Mouse (Mus musculus) kidney, embryonic 15.5 days (tissue): ENCODE results near the gene Acot12. TPM values are rescaled to one million over a fixed set of nuclear protein-coding genes. Genes with fewer than 3 reads are reported as not detected.

Source experiments
- ATAC-seq: fragments of 200-750 bp; cut with Nextera tagmentation; replicated peaks from 2 replicates; pipeline ENCODE4 v1.8.0; 2017; ENCODE audit warnings: moderate TSS enrichment; ENCODE audit not compliant: low FRiP score
- H3K27ac ChIP-seq: fragments of 300-500 bp; sonication (generic); 2 replicates; pipeline ENCODE4 v1.5.1; 2015; ENCODE audit warnings: mild to moderate bottlenecking, inconsistent platforms
- H3K27me3 ChIP-seq: fragments of 300-500 bp; sonication (generic); 2 replicates; pipeline ENCODE4 v1.6.1; 2015; ENCODE audit warnings: inconsistent platforms
- H3K36me3 ChIP-seq: fragments of 300-500 bp; sonication (generic); 2 replicates; pipeline ENCODE4 v1.6.1; 2015; ENCODE audit warnings: inconsistent platforms
- H3K4me1 ChIP-seq: fragments of 300-500 bp; sonication (generic); 2 replicates; pipeline ENCODE4 v1.6.1; 2015; ENCODE audit warnings: inconsistent platforms
- H3K4me2 ChIP-seq: fragments of 300-500 bp; sonication (generic); 2 replicates; pipeline ENCODE4 v1.6.1; 2015; ENCODE audit warnings: moderate library complexity, mild to moderate bottlenecking, inconsistent platforms
- H3K4me3 ChIP-seq: fragments of 300-500 bp; sonication (generic); replicated peaks from 2 replicates; pipeline ENCODE4 v1.5.1; 2015; ENCODE audit warnings: mild to moderate bottlenecking, inconsistent platforms
- H3K9ac ChIP-seq: fragments of 300-500 bp; sonication (generic); 2 replicates; pipeline ENCODE4 v1.6.1; 2015; ENCODE audit warnings: mild to moderate bottlenecking, inconsistent platforms
- H3K9me3 ChIP-seq: fragments of 300-500 bp; sonication (generic); replicated peaks from 2 replicates; pipeline ENCODE4 v1.6.1; 2016; ENCODE audit warnings: inconsistent platforms
- WGBS: fragments of 180-500 bp; shearing (Covaris S2); methylation state at CpG from one replicate; pipeline ENCODE4 v1.1.7; 2015; ENCODE audit warnings: mixed read lengths; 5-methylcytosine and 5-hydroxymethylcytosine counted together
- microRNA-seq: library from miRNA; unstranded; fragments of <30 nt; microRNA quantifications from one replicate; pipeline ENCODE4, GENCODE M21; 2016
- polyA plus RNA-seq: library from polyadenylated mRNA; unstranded; fragments of >200 nt; fragmentation: Nextera tagmentation; extraction: Ambion mirVana; gene quantifications from 2 replicates; pipeline ENCODE4 v1.2.1, GENCODE M21; 2015

Acot12 gene
- polyA plus RNA-seq, 1 experiment from 2014 or later = not detected

DNA sequence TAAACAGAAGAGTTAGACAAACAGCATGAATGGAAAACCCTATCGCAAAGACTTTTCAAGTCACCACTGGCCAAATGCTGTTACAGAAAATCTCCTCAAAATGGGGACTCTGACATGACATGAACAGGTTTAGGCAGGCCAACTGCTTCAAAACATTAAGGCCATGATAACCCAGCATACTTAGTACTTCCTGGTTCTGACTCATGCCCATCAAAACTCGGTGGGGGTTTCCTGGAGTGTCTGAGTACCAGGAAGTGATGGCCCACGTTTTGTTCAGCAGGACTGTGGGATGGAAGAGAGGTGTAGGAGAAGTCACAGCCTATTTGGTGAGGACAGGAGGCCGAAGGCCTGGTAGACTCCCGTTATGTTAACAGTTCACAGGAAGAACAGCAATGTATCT is 60.4 kb downstream of the Acot12 start:
- Histone ChIP-seq H3K36me3 (peaks cover 71% of the 10 kb centered on the region), H3K27ac (no peak overlapping the region), H3K9ac (no peak overlapping the region), H3K27me3 (no peaks in the 10 kb centered on the region), H3K9me3 (no peaks in the 10 kb centered on the region), H3K4me3 (no peak overlapping the region), H3K4me1 (peaks cover 5% of the 10 kb centered on the region), H3K4me2 (no peak overlapping the region)
- WGBS = 83% methylated on average over 5 of the region's 5 CpGs
- ATAC-seq = no peak

DNA sequence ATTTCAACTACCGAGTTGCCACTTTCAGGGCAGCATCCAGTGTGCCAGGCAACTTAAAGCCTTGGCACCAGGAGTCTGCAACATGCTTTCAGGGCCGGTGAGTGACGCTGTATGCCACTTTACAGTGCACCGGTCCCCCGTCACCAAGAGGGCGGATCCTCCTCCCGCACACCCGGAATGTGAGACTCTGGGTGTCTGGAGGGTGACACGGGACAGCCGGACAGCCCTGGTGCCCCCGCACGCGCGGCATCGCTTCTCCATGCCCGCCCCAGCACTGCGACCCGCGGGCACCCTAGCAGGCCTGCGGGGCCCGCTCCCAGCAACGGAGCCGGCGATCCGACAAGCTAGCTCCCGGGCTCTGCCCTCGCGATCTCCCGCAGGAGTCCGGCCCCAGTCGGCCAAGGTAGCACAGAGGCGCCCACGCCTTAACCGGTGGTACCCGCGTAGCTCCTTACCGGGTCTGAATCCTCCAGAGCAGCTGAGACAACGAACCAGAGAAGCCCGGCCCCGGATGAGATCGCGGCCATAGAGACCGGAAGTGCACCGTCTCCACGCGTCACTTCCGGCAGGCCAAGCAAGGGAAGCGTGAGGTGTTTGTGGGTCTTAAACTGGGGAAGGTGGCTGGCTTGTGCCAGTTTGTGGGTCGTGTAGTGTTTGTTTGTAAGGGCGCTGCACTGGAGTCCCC is 66.0 kb downstream of the Acot12 start, which contains the start of gene Zcchc9:
Gene Zcchc9, minus strand, starts transcription at position 551 of the 685 bp plus-strand sequence.
- Histone ChIP-seq H3K9ac (peak within 1 kb of the TSS; percentile 94), H3K4me2 (peak within 1 kb of the TSS; percentile 66), H3K36me3 (peaks cover 19% of the 10 kb centered on the region), H3K9me3 (no peaks in the 10 kb centered on the region), H3K27me3 (no peaks in the 10 kb centered on the region), H3K4me1 (peaks cover 9% of the 10 kb centered on the region), H3K27ac (peak within 1 kb of the TSS; percentile 92), H3K4me3 (peak within 1 kb of the TSS; percentile 86)
- WGBS = under 1% methylated on average over 50 of the region's 50 CpGs
- ATAC-seq = peak; percentile 99

DNA sequence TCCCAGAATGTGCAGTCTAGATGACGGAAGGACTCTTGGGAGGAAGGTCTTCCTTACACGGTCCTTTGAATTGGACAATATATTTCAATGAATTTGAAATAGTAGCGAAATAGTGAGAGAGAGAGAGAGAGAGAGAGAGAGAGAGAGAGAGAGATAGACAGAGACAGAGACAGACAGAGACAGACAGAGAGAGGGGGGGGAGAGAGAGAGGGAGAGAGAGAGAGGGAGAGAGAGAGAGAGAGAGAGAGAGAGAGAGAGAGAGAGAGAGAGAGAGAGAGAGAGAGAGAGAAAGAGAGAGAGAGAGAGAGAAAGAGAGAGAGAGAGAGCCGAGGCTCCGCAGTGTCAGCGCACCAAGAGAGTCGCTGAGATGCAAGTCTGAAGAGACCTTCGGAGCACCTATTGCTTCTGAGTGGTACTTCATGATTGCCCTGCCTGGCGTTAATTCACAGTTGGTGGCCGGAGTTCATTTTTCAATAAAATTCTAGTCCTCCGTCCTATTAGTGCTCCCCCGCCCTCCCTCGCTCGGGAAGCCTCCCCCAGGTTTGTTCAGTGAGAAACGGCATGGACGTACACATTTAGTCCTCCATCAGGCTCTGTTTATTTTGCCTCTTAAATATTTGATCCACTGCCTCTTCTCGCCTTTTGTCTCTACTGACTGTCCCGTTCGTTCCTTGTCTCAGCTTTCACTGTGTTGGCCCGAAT is 66.7 kb downstream of the Acot12 start:
- Histone ChIP-seq H3K4me3 (peak overlapping the region; percentile 86), H3K36me3 (peaks cover 19% of the 10 kb centered on the region), H3K4me1 (peaks cover 9% of the 10 kb centered on the region), H3K27ac (peak overlapping the region; percentile 92), H3K27me3 (no peaks in the 10 kb centered on the region), H3K9me3 (no peaks in the 10 kb centered on the region), H3K4me2 (peak overlapping the region; percentile 66), H3K9ac (peak overlapping the region; percentile 94)
- ATAC-seq = no peak
- WGBS = 20% methylated on average over 20 of the region's 20 CpGs

DNA sequence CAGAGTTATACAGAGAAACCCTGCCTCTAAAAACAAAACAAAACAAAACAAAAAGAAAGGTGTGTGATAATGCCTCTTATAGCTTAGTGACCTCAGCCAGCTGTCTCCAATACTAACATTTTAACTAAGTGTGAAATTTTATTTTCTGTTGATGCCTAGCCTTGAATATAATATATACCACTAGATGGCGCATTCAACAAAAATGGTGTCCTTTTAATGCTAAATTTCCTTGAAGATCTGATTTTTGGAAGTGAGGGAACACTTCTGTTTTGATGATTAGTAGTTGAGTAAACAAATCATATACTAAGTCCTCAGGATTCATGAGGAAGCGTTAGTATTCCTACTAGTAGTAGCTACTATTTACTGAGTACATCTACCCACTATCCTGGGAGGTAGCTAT is 68.2 kb downstream of the Acot12 start:
- H3K36me3 ChIP-seq = peaks cover 15% of the 10 kb centered on the region
- H3K27ac ChIP-seq = no peak overlapping the region
- 0 out of 2 replicates have a peak, but pooled peaks cover 6% of the 10 kb centered on the region for H3K9me3 ChIP-seq
- 44% methylated on average over 2 of the region's 2 CpGs for WGBS
- H3K4me2 ChIP-seq = no peak overlapping the region
- no peak overlapping the region for H3K9ac ChIP-seq
- ATAC-seq = no peak
- H3K4me1 ChIP-seq = peaks cover 9% of the 10 kb centered on the region
- no peaks in the 10 kb centered on the region for H3K27me3 ChIP-seq
- H3K4me3 ChIP-seq = no peak overlapping the region

DNA sequence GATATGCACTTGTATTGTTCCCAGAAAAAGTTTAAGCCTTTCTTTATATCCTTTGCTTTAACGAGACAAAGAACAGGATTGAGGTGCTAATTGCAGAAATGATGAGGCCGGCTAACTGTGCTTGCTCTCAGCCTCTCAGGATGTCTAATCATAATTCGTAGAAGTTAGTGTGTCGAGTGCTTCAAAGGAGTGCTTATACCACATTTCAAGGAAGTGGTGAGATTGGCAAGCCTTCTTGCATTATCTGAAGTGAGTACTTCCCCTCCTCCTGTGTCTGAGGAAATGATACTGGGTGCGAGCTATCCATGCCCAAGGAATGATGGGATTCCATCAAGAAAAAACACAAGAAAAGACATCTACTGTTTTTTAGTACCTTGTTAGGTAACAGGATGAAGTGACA is 73.4 kb downstream of the Acot12 start:
- Histone ChIP-seq H3K9me3 (0 out of 2 replicates have a peak, but pooled peaks cover 6% of the 10 kb centered on the region), H3K27me3 (no peaks in the 10 kb centered on the region), H3K9ac (no peak overlapping the region), H3K36me3 (no peaks in the 10 kb centered on the region), H3K4me1 (no peaks in the 10 kb centered on the region), H3K27ac (no peak overlapping the region), H3K4me3 (no peak overlapping the region), H3K4me2 (no peak overlapping the region)
- 90% methylated on average over 5 of the region's 5 CpGs for WGBS
- no peak for ATAC-seq

DNA sequence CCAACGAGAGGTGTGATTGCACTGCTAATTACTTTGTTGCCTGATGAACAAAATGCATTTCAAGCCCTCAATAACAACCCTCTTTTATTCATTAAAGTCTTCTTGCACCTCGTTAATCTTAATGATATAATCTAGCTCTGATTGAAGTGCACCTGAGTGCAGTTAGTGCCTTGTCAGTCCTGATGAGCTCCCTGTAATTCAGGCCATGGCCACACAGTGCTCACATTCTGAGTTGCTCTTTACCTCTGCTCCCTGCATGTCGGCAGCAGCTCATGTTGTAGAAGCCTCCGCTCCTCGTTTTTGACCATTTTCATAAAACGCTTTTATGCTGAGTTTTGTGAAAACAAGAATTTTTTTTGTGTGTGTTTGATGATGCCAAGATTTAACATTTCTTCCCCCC is 82.4 kb downstream of the Acot12 start:
- Histone ChIP-seq H3K4me3 (no peak overlapping the region), H3K4me2 (no peak overlapping the region), H3K27ac (no peak overlapping the region), H3K9ac (no peak overlapping the region), H3K36me3 (no peaks in the 10 kb centered on the region), H3K9me3 (no peaks in the 10 kb centered on the region), H3K27me3 (no peaks in the 10 kb centered on the region), H3K4me1 (no peaks in the 10 kb centered on the region)
- ATAC-seq = no peak
- 62% methylated on average over 6 of the region's 6 CpGs for WGBS

DNA sequence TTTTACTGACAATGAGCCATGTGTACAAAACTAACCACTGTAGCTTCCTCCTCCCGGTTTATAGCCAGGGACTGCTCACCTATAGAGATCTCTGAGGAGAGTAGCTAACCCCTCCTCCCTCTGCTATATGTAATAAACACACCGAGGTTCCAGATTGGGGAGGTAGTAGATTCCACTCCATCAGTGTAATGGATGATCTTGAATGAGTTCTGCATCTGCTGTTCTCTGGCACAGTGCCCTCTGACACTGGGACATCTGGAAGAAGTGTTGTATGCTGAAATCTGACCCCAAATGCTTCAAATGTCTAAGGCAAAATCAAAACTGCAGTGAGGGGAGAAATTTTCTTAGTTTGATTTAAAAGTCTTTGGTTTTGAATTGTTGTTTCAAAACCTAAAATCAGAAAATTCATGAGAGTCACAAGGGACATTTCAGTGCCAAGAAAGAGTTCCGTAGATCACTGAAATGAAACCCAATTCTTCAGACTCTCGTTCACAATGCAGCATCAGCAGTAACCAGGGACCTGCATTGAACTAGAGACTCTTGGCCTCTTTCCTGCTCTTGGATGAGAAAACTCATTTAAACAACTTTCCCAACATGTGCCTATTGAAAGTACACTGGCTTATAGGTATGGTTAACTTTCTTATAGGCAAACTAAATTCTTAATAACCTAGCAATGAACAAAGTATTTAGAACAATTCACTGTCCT is 83.7 kb downstream of the Acot12 start:
- 53% methylated on average over 4 of the region's 4 CpGs for WGBS
- H3K4me1 ChIP-seq = no peaks in the 10 kb centered on the region

DNA sequence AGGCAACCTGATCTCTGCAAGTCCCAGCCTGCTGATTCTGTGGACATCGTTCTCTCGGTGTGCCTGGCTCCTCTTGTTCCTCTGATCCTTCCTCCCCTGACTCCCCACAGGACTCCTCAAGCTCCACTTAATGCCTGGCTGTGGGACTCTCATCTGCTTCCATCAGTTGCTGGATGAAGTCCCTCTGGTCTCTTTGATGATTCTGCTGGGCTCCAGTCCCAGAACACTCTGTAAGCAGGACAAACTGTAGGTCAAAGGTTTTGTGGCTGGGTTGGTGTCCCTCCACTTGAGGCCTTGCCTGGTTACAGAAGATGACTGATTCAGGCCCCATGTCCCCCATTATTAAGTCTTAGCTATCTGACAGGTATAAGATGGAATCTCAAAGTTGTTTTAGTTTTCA is 84.8 kb downstream of the Acot12 start:
- Histone ChIP-seq H3K27me3 (no peaks in the 10 kb centered on the region), H3K9me3 (no peaks in the 10 kb centered on the region), H3K4me2 (no peak overlapping the region), H3K4me3 (no peak overlapping the region), H3K9ac (no peak overlapping the region), H3K36me3 (no peaks in the 10 kb centered on the region), H3K27ac (no peak overlapping the region), H3K4me1 (no peaks in the 10 kb centered on the region)
- no peak for ATAC-seq
- 64% methylated on average over 2 of the region's 2 CpGs for WGBS

More for the DNA sequence above, 83.7 kb downstream of the Acot12 start:
- Histone ChIP-seq H3K36me3 (no peaks in the 10 kb centered on the region), H3K4me3 (no peak overlapping the region), H3K9ac (no peak overlapping the region), H3K27ac (no peak overlapping the region), H3K9me3 (no peaks in the 10 kb centered on the region), H3K27me3 (no peaks in the 10 kb centered on the region), H3K4me2 (no peak overlapping the region)
- no peak for ATAC-seq

DNA sequence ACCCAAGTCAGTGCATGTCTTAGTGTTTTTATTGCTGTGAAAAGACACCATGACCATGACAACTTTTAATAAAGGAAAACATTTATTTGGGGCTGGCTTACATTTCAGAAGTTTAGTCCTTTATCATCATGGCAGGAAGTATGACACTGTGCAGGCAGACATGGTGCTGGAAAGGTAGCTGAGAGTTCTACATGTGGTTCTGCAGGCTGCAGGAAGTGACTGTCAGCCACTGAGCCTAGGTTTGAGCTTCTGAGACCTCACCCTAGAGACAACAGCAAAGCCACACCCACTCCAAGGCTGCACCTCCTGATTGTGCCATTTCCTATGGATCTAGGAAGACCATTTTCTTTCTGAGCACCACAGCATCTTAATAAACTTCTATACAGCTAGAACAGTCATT is 86.6 kb downstream of the Acot12 start:
- H3K27me3 ChIP-seq = no peaks in the 10 kb centered on the region
- ATAC-seq = no peak
- H3K4me2 ChIP-seq = no peak overlapping the region
- no peak overlapping the region for H3K4me3 ChIP-seq
- H3K27ac ChIP-seq = no peak overlapping the region
- no peaks in the 10 kb centered on the region for H3K36me3 ChIP-seq
- no peaks in the 10 kb centered on the region for H3K9me3 ChIP-seq
- H3K9ac ChIP-seq = no peak overlapping the region
- H3K4me1 ChIP-seq = no peaks in the 10 kb centered on the region

Small RNA genes within 50 kb of the gene (microRNA-seq; reads per million reads assigned to microRNA genes)
- not detected for gene Gm27656

Other genes starting within 250 kb of the Acot12 start
- gene Zcchc9, start 66.2 kb downstream of the Acot12 start, polyA plus RNA-seq = 34.4 and 38.1 TPM in 2 replicates
- 0.78 and 1.3 TPM in 2 replicates for gene Ckmt2, start 135.4 kb downstream of the Acot12 start, polyA plus RNA-seq